Mouse (Mus musculus): ENCODE data around the gene Arhgap29. TPM values are rescaled to one million over a fixed set of nuclear protein-coding genes. Genes with fewer than 3 reads are reported as not detected.

Gene Arhgap29
- polyA plus RNA-seq (2014; fragmentation: Nextera tagmentation; extraction: Ambion mirVana), result 54.5 and 62.1 TPM in 2 replicates

DNA sequence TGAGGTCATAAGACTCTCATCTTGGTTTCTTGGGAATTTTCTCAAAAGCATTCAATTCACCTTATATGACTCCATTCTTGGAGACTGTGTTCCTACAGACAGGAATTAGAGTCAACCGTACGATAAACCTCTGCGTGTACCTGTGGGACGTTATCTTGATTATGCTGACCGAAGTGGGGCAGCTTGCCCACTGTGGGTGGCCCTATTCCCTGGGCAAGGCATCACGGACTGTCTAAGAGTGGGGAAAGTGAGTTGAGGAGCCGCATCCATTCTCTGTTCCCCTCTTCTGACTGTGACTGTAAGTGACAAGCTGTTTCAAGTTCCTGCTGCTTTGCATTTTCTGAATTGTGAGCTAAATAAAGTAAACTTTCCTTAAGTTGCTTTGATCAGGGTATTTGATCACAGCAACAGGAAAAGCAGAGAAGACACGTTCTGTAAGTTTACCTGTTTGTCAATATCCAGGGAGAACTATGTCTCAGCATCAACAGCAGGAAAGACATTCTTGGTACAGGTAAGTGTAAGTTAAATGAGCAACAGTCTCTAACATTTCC, at the start of gene Arhgap29:
Gene Arhgap29 (plus strand): TSS at position 501 of the 551 bp plus-strand sequence.
- Histone ChIP-seq H3K9me3 (replicated peaks; ENCODE audit: control insufficient read depth, low read length) (no peaks in the 10 kb centered on the region), H3K27ac (replicated peaks; ENCODE audit: low read depth, low read length) (no peak within 1 kb of the TSS), H3K9ac (replicated peaks; ENCODE audit: low read length) (peak within 1 kb of the TSS; percentile 67), H3K27me3 (ENCODE audit: control insufficient read depth, insufficient read depth, low read length) (no peaks in the 10 kb centered on the region), H3K4me2 (ENCODE audit: low read depth, low read length) (peak within 1 kb of the TSS; percentile 91), H3K36me3 (replicated peaks; ENCODE audit: control insufficient read depth, insufficient read depth, low read depth, low read length) (no peaks in the 10 kb centered on the region), H3K4me1 (ENCODE audit: control insufficient read depth, insufficient read depth, low read length) (no peaks in the 10 kb centered on the region), H3K4me3 (ENCODE audit: low read depth, low read length) (peak within 1 kb of the TSS; percentile 63)
- ATAC-seq (replicated peaks; ENCODE audit: insufficient number of reproducible peaks, low FRiP score, low TSS enrichment, low read depth) (no peak), DNase-seq (ENCODE audit: low spot score) (no peak)
- 91% methylated on average over 8 of the region's 8 CpGs for WGBS

- H3K9ac ChIP-seq (replicated peaks; ENCODE audit: low read length), result no peak overlapping the region
These were observed 49.6 kb upstream of the Arhgap29 start for GRCm38 (mm10) chr3:121902729-121903128.

DNA sequence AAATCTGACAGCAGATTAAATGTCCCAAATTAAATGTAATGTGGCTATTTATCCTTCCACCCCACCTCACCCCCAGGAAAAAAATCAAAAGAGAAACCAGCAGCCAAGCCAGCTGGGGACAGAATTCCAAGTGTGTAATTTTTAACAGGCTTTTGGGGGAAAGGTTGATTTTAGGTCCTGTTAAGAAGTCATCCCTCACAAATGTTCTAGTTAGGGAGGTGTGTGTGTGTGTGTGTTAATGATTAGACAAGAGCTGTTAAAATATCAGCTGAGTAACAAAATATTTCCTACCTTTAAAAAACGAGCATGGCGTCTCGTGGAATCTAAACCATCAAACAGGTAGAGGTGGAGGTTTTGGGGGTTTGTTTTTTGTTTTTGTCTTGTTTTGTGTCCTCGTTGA, 49.1 kb upstream of the Arhgap29 start:
- Histone ChIP-seq H3K9ac (replicated peaks; ENCODE audit: low read length) (no peak overlapping the region), H3K4me1 (ENCODE audit: control insufficient read depth, insufficient read depth, low read length) (no peaks in the 10 kb centered on the region), H3K27me3 (ENCODE audit: control insufficient read depth, insufficient read depth, low read length) (no peaks in the 10 kb centered on the region), H3K36me3 (replicated peaks; ENCODE audit: control insufficient read depth, insufficient read depth, low read depth, low read length) (no peaks in the 10 kb centered on the region), H3K9me3 (replicated peaks; ENCODE audit: control insufficient read depth, low read length) (no peaks in the 10 kb centered on the region), H3K27ac (replicated peaks; ENCODE audit: low read depth, low read length) (no peak overlapping the region), H3K4me2 (ENCODE audit: low read depth, low read length) (no peak overlapping the region), H3K4me3 (ENCODE audit: low read depth, low read length) (no peak overlapping the region)
- 55% methylated on average over 4 of the region's 4 CpGs for WGBS
- DNase-seq (ENCODE audit: low spot score) (no peak), ATAC-seq (replicated peaks; ENCODE audit: insufficient number of reproducible peaks, low FRiP score, low TSS enrichment, low read depth) (no peak)

More at GRCm38 (mm10) chr3:121902729-121903128, 49.6 kb upstream of the Arhgap29 start:
- Histone ChIP-seq H3K9me3 (replicated peaks; ENCODE audit: control insufficient read depth, low read length) (no peaks in the 10 kb centered on the region), H3K36me3 (replicated peaks; ENCODE audit: control insufficient read depth, insufficient read depth, low read depth, low read length) (no peaks in the 10 kb centered on the region), H3K27ac (replicated peaks; ENCODE audit: low read depth, low read length) (no peak overlapping the region), H3K4me3 (ENCODE audit: low read depth, low read length) (no peak overlapping the region), H3K27me3 (ENCODE audit: control insufficient read depth, insufficient read depth, low read length) (no peaks in the 10 kb centered on the region), H3K4me2 (ENCODE audit: low read depth, low read length) (no peak overlapping the region), H3K4me1 (ENCODE audit: control insufficient read depth, insufficient read depth, low read length) (no peaks in the 10 kb centered on the region)
- DNase-seq (ENCODE audit: low spot score) (no peak), ATAC-seq (replicated peaks; ENCODE audit: insufficient number of reproducible peaks, low FRiP score, low TSS enrichment, low read depth) (no peak)
- 62% methylated on average over 5 of the region's 5 CpGs for WGBS

- WGBS, result 58% methylated on average over 8 of the region's 8 CpGs
- Histone ChIP-seq H3K4me2 (ENCODE audit: low read depth, low read length) (no peak overlapping the region), H3K4me3 (ENCODE audit: low read depth, low read length) (no peak overlapping the region), H3K9ac (replicated peaks; ENCODE audit: low read length) (no peak overlapping the region), H3K4me1 (ENCODE audit: control insufficient read depth, insufficient read depth, low read length) (no peaks in the 10 kb centered on the region), H3K36me3 (replicated peaks; ENCODE audit: control insufficient read depth, insufficient read depth, low read depth, low read length) (no peaks in the 10 kb centered on the region), H3K9me3 (replicated peaks; ENCODE audit: control insufficient read depth, low read length) (no peaks in the 10 kb centered on the region), H3K27me3 (ENCODE audit: control insufficient read depth, insufficient read depth, low read length) (no peaks in the 10 kb centered on the region), H3K27ac (replicated peaks; ENCODE audit: low read depth, low read length) (no peak overlapping the region)
- ATAC-seq (replicated peaks; ENCODE audit: insufficient number of reproducible peaks, low FRiP score, low TSS enrichment, low read depth) (no peak), DNase-seq (ENCODE audit: low spot score) (peak; percentile 36)
These were observed 48.6 kb upstream of the Arhgap29 start for GRCm38 (mm10) chr3:121903695-121904094.

- Histone ChIP-seq H3K27me3 (ENCODE audit: control insufficient read depth, insufficient read depth, low read length) (no peaks in the 10 kb centered on the region), H3K9ac (replicated peaks; ENCODE audit: low read length) (no peak overlapping the region), H3K27ac (replicated peaks; ENCODE audit: low read depth, low read length) (no peak overlapping the region), H3K9me3 (replicated peaks; ENCODE audit: control insufficient read depth, low read length) (no peaks in the 10 kb centered on the region), H3K4me3 (ENCODE audit: low read depth, low read length) (no peak overlapping the region), H3K36me3 (replicated peaks; ENCODE audit: control insufficient read depth, insufficient read depth, low read depth, low read length) (no peaks in the 10 kb centered on the region), H3K4me2 (ENCODE audit: low read depth, low read length) (no peak overlapping the region), H3K4me1 (ENCODE audit: control insufficient read depth, insufficient read depth, low read length) (no peaks in the 10 kb centered on the region)
- DNase-seq (ENCODE audit: low spot score) (no peak), ATAC-seq (replicated peaks; ENCODE audit: insufficient number of reproducible peaks, low FRiP score, low TSS enrichment, low read depth) (no peak)
- 86% methylated on average over 2 of the region's 2 CpGs for WGBS
These were observed 47.9 kb upstream of the Arhgap29 start for GRCm38 (mm10) chr3:121904476-121904875.

DNA sequence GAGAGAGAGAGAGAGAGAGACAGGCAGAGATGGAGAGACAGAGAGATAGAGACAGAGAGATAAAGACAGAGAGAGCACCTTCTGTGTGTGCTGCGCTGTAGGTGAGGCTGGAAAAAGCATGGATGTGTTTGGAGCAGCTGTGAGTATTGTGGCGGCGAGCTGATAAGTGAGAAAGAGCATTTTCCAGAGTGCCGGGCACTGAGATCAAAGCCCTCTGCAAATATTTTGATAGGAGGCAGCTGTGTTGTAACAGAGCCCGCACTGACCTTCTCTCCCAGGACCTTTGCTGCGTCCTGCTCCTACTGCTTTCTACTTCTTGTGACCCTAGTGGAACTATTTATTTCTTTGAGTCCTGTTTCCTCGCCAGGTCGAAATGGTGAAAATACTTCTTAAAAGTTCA, 45.7 kb upstream of the Arhgap29 start:
- Histone ChIP-seq H3K4me2 (ENCODE audit: low read depth, low read length) (no peak overlapping the region), H3K4me3 (ENCODE audit: low read depth, low read length) (no peak overlapping the region), H3K4me1 (ENCODE audit: control insufficient read depth, insufficient read depth, low read length) (no peaks in the 10 kb centered on the region), H3K9ac (replicated peaks; ENCODE audit: low read length) (no peak overlapping the region), H3K36me3 (replicated peaks; ENCODE audit: control insufficient read depth, insufficient read depth, low read depth, low read length) (no peaks in the 10 kb centered on the region), H3K27ac (replicated peaks; ENCODE audit: low read depth, low read length) (no peak overlapping the region), H3K9me3 (replicated peaks; ENCODE audit: control insufficient read depth, low read length) (no peaks in the 10 kb centered on the region), H3K27me3 (ENCODE audit: control insufficient read depth, insufficient read depth, low read length) (no peaks in the 10 kb centered on the region)
- ATAC-seq (replicated peaks; ENCODE audit: insufficient number of reproducible peaks, low FRiP score, low TSS enrichment, low read depth) (no peak), DNase-seq (ENCODE audit: low spot score) (peak; percentile 40)
- 34% methylated on average over 8 of the region's 8 CpGs for WGBS

- no peak overlapping the region for H3K4me3 ChIP-seq (ENCODE audit: low read depth, low read length)
- H3K4me1 ChIP-seq (ENCODE audit: control insufficient read depth, insufficient read depth, low read length), result no peaks in the 10 kb centered on the region
- no peak for ATAC-seq (replicated peaks; ENCODE audit: insufficient number of reproducible peaks, low FRiP score, low TSS enrichment, low read depth)
- H3K36me3 ChIP-seq (replicated peaks; ENCODE audit: control insufficient read depth, insufficient read depth, low read depth, low read length), result no peaks in the 10 kb centered on the region
- no peak overlapping the region for H3K9ac ChIP-seq (replicated peaks; ENCODE audit: low read length)
- DNase-seq (ENCODE audit: low spot score), result no peak
- H3K4me2 ChIP-seq (ENCODE audit: low read depth, low read length), result no peak overlapping the region
- no peaks in the 10 kb centered on the region for H3K9me3 ChIP-seq (replicated peaks; ENCODE audit: control insufficient read depth, low read length)
- WGBS, result 59% methylated on average over 3 of the region's 3 CpGs
- no peaks in the 10 kb centered on the region for H3K27me3 ChIP-seq (ENCODE audit: control insufficient read depth, insufficient read depth, low read length)
- no peak overlapping the region for H3K27ac ChIP-seq (replicated peaks; ENCODE audit: low read depth, low read length)
These were observed 43.2 kb upstream of the Arhgap29 start for GRCm38 (mm10) chr3:121909155-121909554.

DNA sequence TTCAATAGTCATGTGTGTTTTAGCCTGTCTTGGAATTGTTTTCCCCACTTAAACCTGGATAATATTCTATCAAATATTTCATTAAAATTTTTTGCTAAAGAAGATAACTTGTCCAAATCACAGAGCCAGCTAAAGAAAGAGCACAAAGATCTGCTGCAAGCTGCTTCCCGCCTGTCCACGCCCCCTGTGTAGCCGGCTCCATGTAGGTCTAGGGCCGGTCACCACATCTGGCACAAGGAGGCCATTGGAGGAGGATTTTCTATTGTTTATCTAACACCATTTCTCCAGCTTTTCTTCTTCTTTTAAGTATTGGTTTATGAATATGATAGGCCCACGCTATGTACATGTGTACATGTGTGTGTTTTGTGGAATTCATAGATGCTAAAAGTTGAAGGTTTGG, 38.9 kb upstream of the Arhgap29 start:
- Histone ChIP-seq H3K4me3 (ENCODE audit: low read depth, low read length) (no peak overlapping the region), H3K9me3 (replicated peaks; ENCODE audit: control insufficient read depth, low read length) (no peaks in the 10 kb centered on the region), H3K36me3 (replicated peaks; ENCODE audit: control insufficient read depth, insufficient read depth, low read depth, low read length) (no peaks in the 10 kb centered on the region), H3K9ac (replicated peaks; ENCODE audit: low read length) (no peak overlapping the region), H3K27me3 (ENCODE audit: control insufficient read depth, insufficient read depth, low read length) (no peaks in the 10 kb centered on the region), H3K4me2 (ENCODE audit: low read depth, low read length) (no peak overlapping the region), H3K27ac (replicated peaks; ENCODE audit: low read depth, low read length) (no peak overlapping the region), H3K4me1 (ENCODE audit: control insufficient read depth, insufficient read depth, low read length) (no peaks in the 10 kb centered on the region)
- DNase-seq (ENCODE audit: low spot score), result no peak
- no peak for ATAC-seq (replicated peaks; ENCODE audit: insufficient number of reproducible peaks, low FRiP score, low TSS enrichment, low read depth)
- WGBS, result 73% methylated on average over 5 of the region's 5 CpGs
